Mouse (Mus musculus): Measurements from ENCODE around the gene Hspb2.

DNA sequence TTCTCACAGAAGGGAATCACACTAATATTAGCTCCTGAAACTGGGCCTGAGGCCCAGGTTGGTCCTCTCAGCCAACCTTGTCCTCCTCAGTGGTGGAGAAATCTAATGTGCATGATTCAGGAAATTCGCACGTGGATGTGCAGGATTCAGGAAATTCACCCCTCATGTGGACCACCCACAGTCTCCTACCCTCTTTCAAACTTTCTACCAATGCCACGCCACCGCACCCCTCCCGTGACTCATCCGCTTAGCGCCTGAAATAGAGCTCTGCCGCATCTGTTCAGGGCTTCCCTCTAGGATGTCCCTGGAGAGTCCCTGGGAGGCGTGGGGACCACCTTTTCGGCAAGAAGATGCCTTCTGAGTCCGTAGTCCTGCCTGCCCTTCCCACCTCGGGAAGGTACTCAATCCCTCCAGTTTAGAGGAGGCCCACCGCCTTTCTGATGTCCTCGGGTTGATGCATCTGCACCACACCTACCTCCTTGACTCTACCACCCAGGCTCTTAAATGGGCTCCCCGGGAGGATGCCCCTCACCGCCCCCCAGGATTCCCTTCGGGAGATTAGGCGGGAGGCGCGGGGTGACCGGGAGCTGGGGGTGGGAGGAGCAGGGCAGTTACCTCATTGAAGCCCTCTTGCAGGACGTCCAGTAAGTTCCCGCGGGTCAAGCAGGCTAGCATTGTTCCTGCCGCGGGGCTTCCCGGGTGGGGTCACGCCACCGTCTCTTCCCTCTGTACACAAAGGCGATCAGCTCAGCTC is 24.8 kb downstream of the Hspb2 start:
- no peak for TF ChIP-seq SRF (IDR thresholded peaks at IDR 0.05; ENCODE audit: control insufficient read depth, insufficient read length, low read depth)
- no peak for TF ChIP-seq POLR2A (IDR thresholded peaks at IDR 0.05; ENCODE audit: insufficient read length, low read depth)
- peak in 1 of 3 experiments; percentile 65 for TF ChIP-seq MYOG (IDR thresholded peaks at IDR 0.05; ENCODE audit: control insufficient read depth in 1 of 3, insufficient read depth in 1 of 3, insufficient read length in 2 of 3, low read depth in 2 of 3)
- no peak for TF ChIP-seq USF1 (IDR thresholded peaks at IDR 0.05; ENCODE audit: low read depth)
- no peak for TF ChIP-seq CEBPB (IDR thresholded peaks at IDR 0.05; ENCODE audit: insufficient read depth, poor library complexity, severe bottlenecking)
